Mouse (Mus musculus) embryonic fibroblast, embryonic 13.5 days (primary cell): ENCODE results near the gene Setd6.
A peak's percentile ranks its signal among the peaks of the same experiment; 100 is the strongest.

Experiments
- CTCF ChIP-seq: IDR thresholded peaks from 2 replicates; pipeline ENCODE4 v1.5.1; 2011; ENCODE audit warnings: mild to moderate bottlenecking, control low read depth, low read length, moderate library complexity, borderline replicate concordance; ENCODE audit not compliant: insufficient read depth
- POLR2A ChIP-seq: IDR thresholded peaks from 2 replicates; pipeline ENCODE4 v1.6.1; 2011; ENCODE audit warnings: low read depth, mild to moderate bottlenecking, control low read depth, low read length, moderate library complexity

- TF ChIP-seq POLR2A (peak; percentile 58), CTCF (no peak)
Measured at GRCm38 (mm10) chr8:95703461-95704260, 12.0 kb upstream of the Setd6 start.
